Mouse (Mus musculus) liver, embryonic 14.5 days (tissue): Measurements from ENCODE around the gene Nr5a1. TPM values are rescaled to one million over a fixed set of nuclear protein-coding genes. Genes with fewer than 3 reads are reported as not detected.

ENCODE experiments used
- ATAC-seq: fragments of 200-750 bp; cut with Nextera tagmentation; 2 replicates; pipeline ENCODE4 v1.8.0; 2017; ENCODE audit warnings: moderate number of reproducible peaks, mild to moderate bottlenecking, moderate library complexity; ENCODE audit not compliant: insufficient read depth
- DNase-seq, 3 experiments: peaks; one replicate each; pipeline ENCODE4 v3.0.0-alpha.2; 2012 to 2013; ENCODE audit warnings: low read depth in 3 of 3, low spot score in 3 of 3
- H3K27ac ChIP-seq: fragments of 300-500 bp; sonication (generic); 2 replicates; pipeline ENCODE4 v1.5.1; 2014; ENCODE audit warnings: moderate library complexity, mild to moderate bottlenecking, control low read depth, inconsistent platforms
- H3K27me3 ChIP-seq: fragments of 300-500 bp; sonication (generic); 2 replicates; pipeline ENCODE4 v1.6.1; 2014; ENCODE audit warnings: mild to moderate bottlenecking, low read length, moderate library complexity; ENCODE audit not compliant: control insufficient read depth, insufficient read depth
- H3K36me3 ChIP-seq: fragments of 300-500 bp; sonication (generic); replicated peaks from 2 replicates; pipeline ENCODE4 v1.6.1; 2014; ENCODE audit warnings: low read depth; ENCODE audit not compliant: control insufficient read depth, insufficient read depth
- H3K4me1 ChIP-seq, 2 experiments: fragments of 200-500 bp in 1 of 2; fragments of 300-500 bp in 1 of 2; sonication (generic) in 1 of 2; replicated peaks; 2 replicates each; pipeline ENCODE4 v1.6.1; 2012 to 2014; ENCODE audit warnings: antibody characterized with exemption in 1 of 2, inconsistent platforms in 1 of 2, low read length in 1 of 2; ENCODE audit not compliant: control insufficient read depth in 2 of 2, insufficient read depth in 2 of 2
- H3K4me2 ChIP-seq: fragments of 300-500 bp; sonication (generic); 2 replicates; pipeline ENCODE4 v1.6.1; 2014; ENCODE audit warnings: low read depth, mild to moderate bottlenecking, control low read depth, moderate library complexity
- H3K4me3 ChIP-seq, 2 experiments: fragments of 200-500 bp in 1 of 2; fragments of 300-500 bp in 1 of 2; sonication (generic) in 1 of 2; 2 replicates each; pipeline ENCODE4 v1.5.1; 2012 to 2014; ENCODE audit warnings: low read depth in 2 of 2, low read length in 2 of 2, mild to moderate bottlenecking in 2 of 2, control low read depth in 1 of 2, inconsistent platforms in 1 of 2, moderate library complexity in 1 of 2; ENCODE audit not compliant: insufficient read depth in 1 of 2
- H3K9ac ChIP-seq: fragments of 300-500 bp; sonication (generic); replicated peaks from 2 replicates; pipeline ENCODE4 v1.6.1; 2014; ENCODE audit warnings: mild to moderate bottlenecking, control low read depth, moderate library complexity
- H3K9me3 ChIP-seq: fragments of 300-500 bp; sonication (generic); 2 replicates; pipeline ENCODE4 v1.6.1; 2016; ENCODE audit warnings: low read length, mixed read lengths; ENCODE audit not compliant: control insufficient read depth
- CTCF ChIP-seq: IDR thresholded peaks from 2 replicates; pipeline ENCODE4 v1.5.1; 2016; ENCODE audit warnings: antibody characterized with exemption, low read depth, control low read depth
- EP300 ChIP-seq: IDR thresholded peaks from 2 replicates; pipeline ENCODE4 v1.6.1; 2016; ENCODE audit warnings: antibody characterized with exemption, low read depth
- WGBS: fragments of 180-500 bp; shearing (Covaris S2); extraction: QIAGEN DNeasy Blood & Tissue Kit; methylation state at CpG from one replicate; pipeline ENCODE4 v1.1.7; 2014; ENCODE audit not compliant: insufficient replicate concordance; 5-methylcytosine and 5-hydroxymethylcytosine counted together
- polyA plus RNA-seq, 2 experiments: library from polyadenylated mRNA; depleted of rRNA in 1 of 2; stranded (reverse) in 1 of 2; unstranded in 1 of 2; fragments of >200 nt; fragmentation: Nextera tagmentation in 1 of 2; extraction: Ambion mirVana in 1 of 2; gene quantifications; 2 replicates each; pipeline versions ENCODE4 v1.2.1 to v1.2.3; 2012 to 2014

Nr5a1 gene
- polyA plus RNA-seq, 2 experiments: not detected

DNA sequence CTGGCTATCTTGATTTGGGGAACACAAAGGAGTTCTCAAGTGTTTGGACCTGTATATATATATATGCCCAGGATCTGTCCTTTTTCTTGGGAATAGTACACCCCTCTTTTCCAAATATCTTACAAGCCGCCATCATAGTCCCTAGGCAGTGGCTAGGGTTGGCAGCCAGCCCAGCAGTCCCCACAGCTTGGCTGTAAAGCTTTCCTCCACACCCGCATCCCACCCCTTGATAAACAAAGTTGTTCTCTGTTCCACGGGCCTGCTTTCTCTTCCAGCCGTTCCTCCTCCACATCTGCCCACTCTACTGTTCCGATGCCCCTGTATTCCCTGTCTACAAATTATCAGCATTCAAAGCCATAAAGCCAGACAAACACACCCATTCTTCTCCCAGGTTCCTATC is 20.4 kb upstream of the Nr5a1 start:
- no peaks in the 10 kb centered on the region for H3K36me3 ChIP-seq
- H3K4me3 ChIP-seq: no peak overlapping the region
- ATAC-seq: no peak
- no peaks in the 10 kb centered on the region for H3K9me3 ChIP-seq
- DNase-seq: no peak
- no peak for TF ChIP-seq CTCF
- no peak for TF ChIP-seq EP300
- H3K27ac ChIP-seq: no peak overlapping the region
- no peak overlapping the region for H3K4me2 ChIP-seq
- H3K27me3 ChIP-seq: no peaks in the 10 kb centered on the region
- H3K9ac ChIP-seq: no peak overlapping the region
- 70% methylated on average over 5 of the region's 5 CpGs for WGBS
- H3K4me1 ChIP-seq: no peaks in the 10 kb centered on the region

DNA sequence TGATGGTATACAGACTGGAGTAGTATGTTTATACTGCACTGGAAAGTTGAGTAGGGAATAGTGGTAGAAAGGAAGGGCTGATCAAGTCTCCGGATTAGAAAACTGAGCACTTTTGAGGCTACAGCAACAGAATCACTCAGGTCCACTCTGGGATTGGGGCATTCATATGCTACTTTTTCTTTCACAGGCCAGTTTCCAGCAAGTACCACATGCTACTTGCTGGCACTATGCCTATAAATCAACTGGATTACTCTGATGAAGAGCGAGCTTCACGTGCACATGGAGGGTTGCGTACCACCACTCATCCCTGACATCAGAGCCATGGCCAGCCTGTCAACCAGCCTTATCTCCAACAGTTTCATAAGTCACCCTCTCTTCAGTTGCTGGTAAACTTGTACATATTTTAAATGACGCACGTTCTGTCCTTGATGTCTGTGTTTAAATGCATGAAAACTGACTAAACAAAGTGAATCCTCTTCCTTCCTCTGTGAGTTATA is 16.0 kb upstream of the Nr5a1 start:
- no peak for TF ChIP-seq EP300
- no peak for TF ChIP-seq CTCF
- Histone ChIP-seq H3K9me3 (no peaks in the 10 kb centered on the region), H3K36me3 (no peaks in the 10 kb centered on the region), H3K27ac (no peak overlapping the region), H3K9ac (no peak overlapping the region), H3K27me3 (no peaks in the 10 kb centered on the region), H3K4me1 (no peaks in the 10 kb centered on the region), H3K4me3 (no peak overlapping the region), H3K4me2 (no peak overlapping the region)
- DNase-seq (no peak), ATAC-seq (no peak)
- WGBS: 76% methylated on average over 6 of the region's 6 CpGs

DNA sequence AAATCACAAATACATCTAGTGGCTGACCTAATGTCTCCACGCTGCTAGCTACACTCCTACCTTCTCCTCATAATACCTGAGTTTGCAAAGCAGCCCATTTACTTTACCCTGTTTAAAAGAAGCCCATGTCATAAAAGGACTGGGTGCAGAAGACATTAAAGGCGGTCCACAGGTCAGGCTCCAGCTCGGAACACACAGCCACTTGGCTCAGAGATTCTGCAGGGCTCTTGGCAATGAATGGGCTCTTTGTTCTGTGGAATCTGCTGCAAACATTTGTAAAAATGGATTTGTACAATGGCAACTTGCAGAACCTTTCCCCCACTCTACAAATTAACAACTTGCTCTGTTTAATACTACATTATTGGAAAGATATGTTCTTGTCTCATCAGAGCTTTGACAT is 11.1 kb upstream of the Nr5a1 start:
- no peaks in the 10 kb centered on the region for H3K9me3 ChIP-seq
- no peak overlapping the region for H3K9ac ChIP-seq
- H3K27ac ChIP-seq: no peak overlapping the region
- no peak overlapping the region for H3K4me3 ChIP-seq
- no peaks in the 10 kb centered on the region for H3K27me3 ChIP-seq
- H3K4me1 ChIP-seq: no peaks in the 10 kb centered on the region
- H3K4me2 ChIP-seq: no peak overlapping the region
- TF ChIP-seq CTCF: no peak
- no peak for DNase-seq
- H3K36me3 ChIP-seq: no peaks in the 10 kb centered on the region
- 59% methylated on average over 3 of the region's 3 CpGs for WGBS
- ATAC-seq: no peak

DNA sequence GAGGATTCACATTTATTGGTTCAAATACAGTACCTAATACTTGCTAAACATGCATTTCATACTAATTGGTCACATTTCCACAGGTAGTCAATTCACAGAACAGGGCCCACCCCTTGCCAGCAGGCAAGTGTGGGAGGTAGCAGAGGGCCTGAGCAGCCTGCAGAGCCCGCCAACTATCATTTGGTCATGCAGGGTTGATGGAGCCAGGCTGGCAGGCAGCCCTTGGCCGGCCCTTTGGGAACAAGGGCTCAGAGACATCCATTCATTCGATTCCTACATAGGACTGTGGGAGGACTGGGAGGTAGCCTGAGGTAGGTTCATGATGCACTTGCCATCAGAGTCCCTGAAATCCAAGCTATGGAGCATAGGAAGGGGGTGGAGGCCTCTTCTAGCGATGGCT is 9.0 kb upstream of the Nr5a1 start:
- 62% methylated on average over 4 of the region's 4 CpGs for WGBS
- DNase-seq (no peak), ATAC-seq (no peak)
- TF ChIP-seq CTCF (no peak), EP300 (no peak)
- no peaks in the 10 kb centered on the region for H3K9me3 ChIP-seq
- H3K9ac ChIP-seq: no peak overlapping the region
- H3K27ac ChIP-seq: no peak overlapping the region
- no peak overlapping the region for H3K4me3 ChIP-seq
- no peaks in the 10 kb centered on the region for H3K36me3 ChIP-seq
- H3K4me1 ChIP-seq: peaks cover 7% of the 10 kb centered on the region in 2 experiments
- no peaks in the 10 kb centered on the region for H3K27me3 ChIP-seq
- H3K4me2 ChIP-seq: no peak overlapping the region

DNA sequence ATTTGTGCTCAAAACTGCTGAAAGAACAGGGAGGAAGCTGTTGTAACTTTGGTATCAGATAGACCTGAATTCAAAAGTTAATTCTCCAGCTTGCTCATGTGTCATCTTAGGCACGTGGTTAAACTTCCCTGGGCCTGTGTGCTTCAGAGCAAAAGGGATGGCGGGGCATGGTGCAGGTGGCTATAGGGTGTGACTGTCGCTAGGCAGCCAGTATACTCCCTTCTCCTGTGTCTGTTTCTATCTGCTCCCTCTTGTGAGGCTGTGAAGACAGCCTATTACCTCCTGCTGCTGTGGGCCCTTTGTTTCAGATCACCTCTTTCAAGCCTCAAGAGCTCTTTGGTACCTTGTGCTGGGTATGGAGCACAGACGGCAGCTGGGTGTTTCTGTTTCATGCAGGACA is 7.7 kb upstream of the Nr5a1 start:
- Histone ChIP-seq H3K27me3 (no peaks in the 10 kb centered on the region), H3K9ac (no peak overlapping the region), H3K9me3 (no peaks in the 10 kb centered on the region), H3K4me2 (no peak overlapping the region), H3K36me3 (no peaks in the 10 kb centered on the region), H3K4me3 (no peak overlapping the region), H3K27ac (no peak overlapping the region), H3K4me1 (peaks cover 7 to 13% of the 10 kb centered on the region in 2 experiments)
- no peak for ATAC-seq
- TF ChIP-seq EP300 (no peak), CTCF (no peak)
- no peak for DNase-seq
- 32% methylated on average over 4 of the region's 4 CpGs for WGBS
